Mouse (Mus musculus) kidney, adult 9 months (tissue): ENCODE results near the gene Ccna1.

ENCODE experiments used
- DNase-seq: peaks from one replicate; pipeline ENCODE4 v3.0.0; 2022

Gene Ccna1

GRCm38 (mm10) chr3:55055038-55055746, at the start of gene Ccna1:
TSS of gene Ccna1 (minus strand) at chr3:55055501.
- peak; percentile 42 for DNase-seq

GRCm38 (mm10) chr3:55101092-55101491, 45.8 kb upstream of the Ccna1 start:
- DNase-seq = no peak

- DNase-seq = no peak
These were observed 43.7 kb upstream of the Ccna1 start for GRCm38 (mm10) chr3:55098990-55099389.

GRCm38 (mm10) chr3:55098014-55098413, 42.7 kb upstream of the Ccna1 start:
- DNase-seq = no peak

GRCm38 (mm10) chr3:55097186-55097585, 41.9 kb upstream of the Ccna1 start:
- DNase-seq = no peak

- no peak for DNase-seq
These were observed 41.3 kb upstream of the Ccna1 start for GRCm38 (mm10) chr3:55096655-55097005.

GRCm38 (mm10) chr3:55095968-55096654, 40.8 kb upstream of the Ccna1 start:
- DNase-seq = no peak

GRCm38 (mm10) chr3:55093161-55093560, 37.9 kb upstream of the Ccna1 start:
- DNase-seq = no peak

- DNase-seq = no peak
These were observed 34.0 kb upstream of the Ccna1 start for GRCm38 (mm10) chr3:55089291-55089690.

GRCm38 (mm10) chr3:55088843-55089242, 33.5 kb upstream of the Ccna1 start:
- DNase-seq = peak; percentile 67

GRCm38 (mm10) chr3:55088359-55088758, 33.1 kb upstream of the Ccna1 start:
- no peak for DNase-seq

- DNase-seq = no peak
These were observed 32.1 kb upstream of the Ccna1 start for GRCm38 (mm10) chr3:55087360-55087759.

GRCm38 (mm10) chr3:55086948-55087347, 31.6 kb upstream of the Ccna1 start:
- DNase-seq = no peak

- no peak for DNase-seq
These were observed 30.4 kb upstream of the Ccna1 start for GRCm38 (mm10) chr3:55085716-55086115.

GRCm38 (mm10) chr3:55084781-55085180, 29.5 kb upstream of the Ccna1 start:
- no peak for DNase-seq

- peak; percentile 84 for DNase-seq
These were observed 24.8 kb upstream of the Ccna1 start for GRCm38 (mm10) chr3:55080055-55080454.

- no peak for DNase-seq
These were observed 24.3 kb upstream of the Ccna1 start for GRCm38 (mm10) chr3:55079619-55080018.

GRCm38 (mm10) chr3:55078233-55078632, 22.9 kb upstream of the Ccna1 start:
- no peak for DNase-seq

GRCm38 (mm10) chr3:55075294-55075648, 20.0 kb upstream of the Ccna1 start:
- no peak for DNase-seq

- no peak for DNase-seq
These were observed 19.4 kb upstream of the Ccna1 start for GRCm38 (mm10) chr3:55074576-55075293.

GRCm38 (mm10) chr3:55067791-55068434, 12.6 kb upstream of the Ccna1 start:
- no peak for DNase-seq

GRCm38 (mm10) chr3:55066666-55067023, 11.3 kb upstream of the Ccna1 start:
- DNase-seq = no peak
